Comparison of ENCODE assay signal across 21 mouse cellular contexts in the genomic region with DNA sequence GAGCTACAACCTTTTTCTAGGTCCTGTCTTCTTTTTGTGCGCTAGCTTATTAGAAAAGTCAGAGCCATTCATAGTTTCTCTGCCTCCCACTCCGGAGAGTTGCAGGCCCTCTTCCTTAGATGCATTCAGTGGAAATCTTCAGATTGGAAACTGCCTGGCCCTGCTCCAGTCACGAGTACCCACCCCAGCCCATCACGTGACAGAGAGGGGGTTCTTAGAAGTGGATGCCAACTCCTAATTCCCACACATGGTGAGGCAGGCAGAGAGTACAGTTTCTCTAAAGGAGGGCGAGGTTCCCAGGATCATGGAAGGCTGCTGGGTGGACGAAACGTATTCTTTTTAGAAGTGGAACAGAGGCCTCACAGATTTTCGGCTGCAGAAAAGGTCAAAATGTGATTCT. TPM values are rescaled to one million over a fixed set of nuclear protein-coding genes. Genes with fewer than 3 reads are reported as not detected.
DNase-seq lines count a peak whose midpoint lies in the region; ATAC-seq and TF ChIP-seq lines count a peak whose summit lies in the region.
"Had no signal": no experiment of that assay in that cellular context is flagged by ENCODE, and none has a peak within 500 bp of the region (broad histone marks: within the 10 kb centered on the region; RNA-seq: fewer than 3 reads in every experiment).

No protein-coding gene starts in this region.

- H3K4me2 ChIP-seq in forebrain, postnatal 0 days (ENCODE audit: low read depth) = no peak overlapping the region
- no peak overlapping the region for H3K4me2 ChIP-seq in forebrain, embryonic 16.5 days (ENCODE audit: low read length)
- H3K4me2 ChIP-seq in intestine, embryonic 14.5 days (ENCODE audit: low read length) = no peak overlapping the region
- H3K4me2 ChIP-seq in intestine, postnatal 0 days (replicated peaks; ENCODE audit: low read depth) = no peak overlapping the region
- no peak overlapping the region for H3K4me2 ChIP-seq in midbrain, embryonic 14.5 days (ENCODE audit: low read length)
- H3K4me2 ChIP-seq in midbrain, embryonic 16.5 days (ENCODE audit: low read length) = no peak overlapping the region

- H3K9ac ChIP-seq in forebrain, postnatal 0 days = no peak overlapping the region
- H3K9ac ChIP-seq in forebrain, embryonic 16.5 days (replicated peaks; ENCODE audit: low read depth, low read length) = no peak overlapping the region
- no peak overlapping the region for H3K9ac ChIP-seq in intestine, embryonic 14.5 days (ENCODE audit: low read length)
- H3K9ac ChIP-seq in intestine, postnatal 0 days (ENCODE audit: low read depth, low read length) = no peak overlapping the region
- no peak overlapping the region for H3K9ac ChIP-seq in midbrain, embryonic 14.5 days (replicated peaks; ENCODE audit: low read length)
- no peak overlapping the region for H3K9ac ChIP-seq in midbrain, embryonic 16.5 days (ENCODE audit: low read depth, low read length)

- 52% methylated on average over 8 of the region's 8 CpGs for WGBS in forebrain, postnatal 0 days
- WGBS in forebrain, embryonic 16.5 days = 52% methylated on average over 8 of the region's 8 CpGs
- 93% methylated on average over 8 of the region's 8 CpGs for WGBS in intestine, embryonic 14.5 days
- 95% methylated on average over 8 of the region's 8 CpGs for WGBS in intestine, postnatal 0 days
- WGBS in midbrain, embryonic 14.5 days = 87% methylated on average over 8 of the region's 8 CpGs
- 85% methylated on average over 8 of the region's 8 CpGs for WGBS in midbrain, embryonic 16.5 days

- peak; percentile 19 for DNase-seq in forebrain, postnatal 0 days
- peak; percentile 35 for DNase-seq in intestine, embryonic 14.5 days (ENCODE audit: low spot score)
- DNase-seq in midbrain, embryonic 14.5 days = peak; percentile 14
- no peak for DNase-seq in adrenal gland, adult 18-20 months (ENCODE audit: low spot score in 2 of 2)
- DNase-seq: adrenal gland, adult 8-10 months; adrenal gland, postnatal 36 days; cerebellum, adult 11 months; cerebellum, adult 8-10 months; embryo, embryonic 11 days; gastrocnemius, adult 2 months; gastrocnemius, postnatal 25 days; heart, postnatal 10 days; heart, postnatal 4 days; kidney, adult 18-20 months had no signal

- H3K9me3 ChIP-seq in forebrain, postnatal 0 days (ENCODE audit: low read length) = no peaks in the 10 kb centered on the region
- no peaks in the 10 kb centered on the region for H3K9me3 ChIP-seq in forebrain, embryonic 16.5 days (ENCODE audit: control insufficient read depth, low read length)
- H3K9me3 ChIP-seq in intestine, embryonic 14.5 days (ENCODE audit: control insufficient read depth, low read length) = no peaks in the 10 kb centered on the region
- H3K9me3 ChIP-seq in intestine, postnatal 0 days (ENCODE audit: control insufficient read depth) = no peaks in the 10 kb centered on the region
- no peaks in the 10 kb centered on the region for H3K9me3 ChIP-seq in midbrain, embryonic 14.5 days (ENCODE audit: control insufficient read depth, low read length)
- no peaks in the 10 kb centered on the region for H3K9me3 ChIP-seq in midbrain, embryonic 16.5 days (replicated peaks; ENCODE audit: control insufficient read depth, low read length, poor library complexity, severe bottlenecking)
- H3K9me3 ChIP-seq: embryonic facial prominence, embryonic 12.5 days; hindbrain, embryonic 15.5 days had no signal

- H3K4me3 ChIP-seq in forebrain, postnatal 0 days (ENCODE audit: low read depth, low read length) = no peak overlapping the region
- H3K4me3 ChIP-seq in forebrain, embryonic 16.5 days (replicated peaks; ENCODE audit: low read length) = no peak overlapping the region
- H3K4me3 ChIP-seq in intestine, embryonic 14.5 days (ENCODE audit: low read depth, low read length) = no peak overlapping the region
- H3K4me3 ChIP-seq in intestine, postnatal 0 days (ENCODE audit: low read depth, low read length) = no peak overlapping the region
- no peak overlapping the region for H3K4me3 ChIP-seq in midbrain, embryonic 14.5 days (replicated peaks; ENCODE audit: low read depth, low read length)
- no peak overlapping the region for H3K4me3 ChIP-seq in midbrain, embryonic 16.5 days (ENCODE audit: low read depth, low read length)

- no peak overlapping the region for H3K27ac ChIP-seq in forebrain, postnatal 0 days (ENCODE audit: low read depth, low read length)
- H3K27ac ChIP-seq in forebrain, embryonic 16.5 days (ENCODE audit: low read length) = no peak overlapping the region
- H3K27ac ChIP-seq in intestine, embryonic 14.5 days (ENCODE audit: low read depth) = no peak overlapping the region
- H3K27ac ChIP-seq in intestine, postnatal 0 days (ENCODE audit: low read depth, low read length) = no peak overlapping the region
- H3K27ac ChIP-seq in midbrain, embryonic 14.5 days (replicated peaks; ENCODE audit: low read depth, low read length) = no peak overlapping the region
- no peak overlapping the region for H3K27ac ChIP-seq in midbrain, embryonic 16.5 days (ENCODE audit: low read length)
- H3K27ac ChIP-seq: embryonic facial prominence, embryonic 12.5 days; gastrocnemius, adult 2 months; hindbrain, embryonic 15.5 days had no signal

- no peaks in the 10 kb centered on the region for H3K36me3 ChIP-seq in forebrain, postnatal 0 days (ENCODE audit: insufficient read depth)
- H3K36me3 ChIP-seq in forebrain, embryonic 16.5 days (ENCODE audit: control insufficient read depth, insufficient read depth) = no peaks in the 10 kb centered on the region
- no peaks in the 10 kb centered on the region for H3K36me3 ChIP-seq in intestine, embryonic 14.5 days (ENCODE audit: control insufficient read depth, insufficient read depth, low read length)
- H3K36me3 ChIP-seq in intestine, postnatal 0 days (ENCODE audit: control insufficient read depth, insufficient read depth) = no peaks in the 10 kb centered on the region
- no peaks in the 10 kb centered on the region for H3K36me3 ChIP-seq in midbrain, embryonic 14.5 days (ENCODE audit: control insufficient read depth, insufficient read depth, low read length)
- H3K36me3 ChIP-seq in midbrain, embryonic 16.5 days (ENCODE audit: control insufficient read depth, insufficient read depth, low read length) = no peaks in the 10 kb centered on the region
- H3K36me3 ChIP-seq: embryonic facial prominence, embryonic 12.5 days; hindbrain, embryonic 15.5 days had no signal

- H3K4me1 ChIP-seq in forebrain, postnatal 0 days (ENCODE audit: insufficient read depth) = no peaks in the 10 kb centered on the region
- H3K4me1 ChIP-seq in forebrain, embryonic 16.5 days (replicated peaks; ENCODE audit: control insufficient read depth, insufficient read depth, low read length) = peaks cover 12% of the 10 kb centered on the region
- 0 out of 2 replicates have a peak, but pooled peaks cover 11% of the 10 kb centered on the region for H3K4me1 ChIP-seq in intestine, embryonic 14.5 days (replicated peaks; ENCODE audit: control insufficient read depth, insufficient read depth, low read length)
- H3K4me1 ChIP-seq in intestine, postnatal 0 days (replicated peaks; ENCODE audit: control insufficient read depth, insufficient read depth, low read length) = 0 out of 2 replicates have a peak, but pooled peaks cover 4% of the 10 kb centered on the region
- H3K4me1 ChIP-seq in midbrain, embryonic 14.5 days (ENCODE audit: control insufficient read depth, insufficient read depth, low read length) = 0 out of 2 replicates have a peak, but pooled peaks cover 4% of the 10 kb centered on the region
- no peaks in the 10 kb centered on the region; the same call in 1 of the 2 replicates for H3K4me1 ChIP-seq in midbrain, embryonic 16.5 days (ENCODE audit: control insufficient read depth, insufficient read depth, low read length)

- peaks cover 10% of the 10 kb centered on the region for H3K27me3 ChIP-seq in forebrain, postnatal 0 days (ENCODE audit: insufficient read depth, low read length)
- no peaks in the 10 kb centered on the region for H3K27me3 ChIP-seq in forebrain, embryonic 16.5 days (replicated peaks; ENCODE audit: control insufficient read depth, insufficient read depth, low read length)
- peaks cover 4% of the 10 kb centered on the region; the same call in 1 of the 2 replicates for H3K27me3 ChIP-seq in intestine, embryonic 14.5 days (replicated peaks; ENCODE audit: control insufficient read depth, insufficient read depth, low read length)
- H3K27me3 ChIP-seq in intestine, postnatal 0 days (replicated peaks; ENCODE audit: control insufficient read depth, insufficient read depth, low read length) = no peaks in the 10 kb centered on the region; the same call in 1 of the 2 replicates
- 0 out of 2 replicates have a peak, but pooled peaks cover 18% of the 10 kb centered on the region for H3K27me3 ChIP-seq in midbrain, embryonic 14.5 days (ENCODE audit: control insufficient read depth, insufficient read depth, low read length)
- H3K27me3 ChIP-seq in midbrain, embryonic 16.5 days (ENCODE audit: control insufficient read depth, insufficient read depth, low read depth, low read length) = no peaks in the 10 kb centered on the region

- no peak for TF ChIP-seq CTCF in forebrain, postnatal 0 days (IDR thresholded peaks at IDR 0.05; ENCODE audit: low read depth)
- TF ChIP-seq CTCF in intestine, postnatal 0 days (IDR thresholded peaks at IDR 0.05; ENCODE audit: low read depth) = no peak

- ATAC-seq in forebrain, postnatal 0 days = no peak
- ATAC-seq in forebrain, embryonic 16.5 days = no peak
- no peak for ATAC-seq in intestine, embryonic 14.5 days (replicated peaks; ENCODE audit: low FRiP score, low TSS enrichment, low read depth)
- ATAC-seq in intestine, postnatal 0 days = no peak
- no peak for ATAC-seq in midbrain, embryonic 14.5 days (ENCODE audit: low FRiP score, low TSS enrichment)
- ATAC-seq in midbrain, embryonic 16.5 days = no peak
- ATAC-seq: inflammation-experienced regulatory T-cells, adult 6 months had no signal

RNA-seq across cellular contexts. Expression of a gene that starts 1.0 kb away (rescaled TPM):
- total RNA-seq in forebrain, postnatal 0 days (2014; rRNA removed) = 1.2 and 1.5 TPM in 2 replicates
- polyA plus RNA-seq in forebrain, postnatal 0 days (2015; fragmentation: Nextera tagmentation; extraction: Ambion mirVana) = 0.40 and 0.56 TPM in 2 replicates
- polyA plus RNA-seq in forebrain, embryonic 16.5 days (2015; fragmentation: Nextera tagmentation; extraction: Ambion mirVana) = 0.60 and 0.73 TPM in 2 replicates
- polyA plus RNA-seq in intestine, embryonic 14.5 days (2014; fragmentation: Nextera tagmentation; extraction: Ambion mirVana) = 4.2 and 4.9 TPM in 2 replicates
- polyA plus RNA-seq in intestine, postnatal 0 days (2015; fragmentation: Nextera tagmentation; extraction: Ambion mirVana) = 0.65 and 0.68 TPM in 2 replicates
- polyA plus RNA-seq in midbrain, embryonic 14.5 days (2014; fragmentation: Nextera tagmentation; extraction: Ambion mirVana) = 0.40 and 0.83 TPM in 2 replicates
- polyA plus RNA-seq in midbrain, embryonic 16.5 days (2015; fragmentation: Nextera tagmentation; extraction: Ambion mirVana) = 0.80 and 0.83 TPM in 2 replicates
- total RNA-seq in adrenal gland, adult 18-20 months (2021) = 1 to 10 TPM in 1 of 2 experiments, under 1 TPM in 1; 0.76 to 1.2 TPM
- total RNA-seq: granulocyte monocyte progenitor cell, adult 5-6 weeks had no signal
- polyA plus RNA-seq: inflammation-experienced regulatory T-cells, adult 6 months had no signal

Comparison
In these comparisons a context has a peak if more than half of its experiments do, and no peak if none do; other contexts are left out.
1. DNase-seq: peak in forebrain, postnatal 0 days (single experiment), intestine, embryonic 14.5 days (single experiment) and midbrain, embryonic 14.5 days (single experiment); none in adrenal gland, adult 18-20 months (0 of 2).